Mouse (Mus musculus): Measurements from ENCODE around the gene Spin2-ps6.
"Not testable (repeated sequence)": the region's sequence is repeated elsewhere in the genome, so short reads cannot be mapped to it uniquely, and the experiment has no call there.

Spin2-ps6 gene

GRCm38 (mm10) chrX:33234569-33234968, at the start of gene Spin2-ps6:
Spin2-ps6 (plus strand) TSS chrX:33234869.
- not testable (repeated sequence) for DNase-seq

All from thymus, postnatal 25 days (tissue).